In genomic region chr3:107356964-107357441, GRCm38 (mm10) we compare ENCODE assay signal across 9 mouse cellular contexts. TPM values are rescaled to one million over a fixed set of nuclear protein-coding genes. Genes with fewer than 3 reads are reported as not detected.
A peak's percentile ranks its signal among the peaks of the same experiment; 100 is the strongest.
DNase-seq lines count a peak whose midpoint lies in the region; ATAC-seq and TF ChIP-seq lines count a peak whose summit lies in the region.
"Had no signal": no experiment of that assay in that cellular context is flagged by ENCODE, and none has a peak within 500 bp of the region (broad histone marks: within the 10 kb centered on the region; RNA-seq: fewer than 3 reads in every experiment).

No protein-coding gene starts in this region.

- peak; percentile 96 for ATAC-seq in forebrain, embryonic 16.5 days
- ATAC-seq in lung, embryonic 14.5 days (ENCODE audit: insufficient read depth) = peak; percentile 95

- H3K27ac ChIP-seq in ES-Bruce4 (ENCODE audit: insufficient read depth, low read length) = 0 out of 2 replicates have a peak overlapping the region, but pooled peaks have one; percentile 4
- no peak overlapping the region for H3K27ac ChIP-seq in forebrain, embryonic 16.5 days (ENCODE audit: low read length)
- no peak overlapping the region for H3K27ac ChIP-seq in lung, embryonic 14.5 days (ENCODE audit: low read depth)
- H3K27ac ChIP-seq in olfactory bulb, adult 2 months (ENCODE audit: insufficient read depth, low read depth, low read length) = no peak overlapping the region
- H3K27ac ChIP-seq: macrophage had no signal

- H3K9ac ChIP-seq in ES-Bruce4 (ENCODE audit: low read depth, poor library complexity, severe bottlenecking) = peak overlapping the region; percentile 23; the same call in 1 of the 2 replicates
- H3K9ac ChIP-seq in forebrain, embryonic 16.5 days (replicated peaks; ENCODE audit: low read depth, low read length) = no peak overlapping the region
- peak overlapping the region; percentile 41 for H3K9ac ChIP-seq in lung, embryonic 14.5 days

- H3K9me3 ChIP-seq in ES-Bruce4 (replicated peaks; ENCODE audit: control insufficient read depth, insufficient read depth, low read length, poor library complexity, severe bottlenecking) = no peaks in the 10 kb centered on the region
- no peaks in the 10 kb centered on the region for H3K9me3 ChIP-seq in forebrain, embryonic 16.5 days (ENCODE audit: control insufficient read depth, low read length)
- no peaks in the 10 kb centered on the region for H3K9me3 ChIP-seq in lung, embryonic 14.5 days (ENCODE audit: low read depth, low read length)

- H3K27me3 ChIP-seq in ES-Bruce4 (ENCODE audit: control insufficient read depth, insufficient read depth, low read length, poor library complexity, severe bottlenecking) = no peaks in the 10 kb centered on the region
- H3K27me3 ChIP-seq in forebrain, embryonic 16.5 days (replicated peaks; ENCODE audit: control insufficient read depth, insufficient read depth, low read length) = peaks cover 4% of the 10 kb centered on the region; the same call in 1 of the 2 replicates
- peaks cover 3% of the 10 kb centered on the region for H3K27me3 ChIP-seq in lung, embryonic 14.5 days (ENCODE audit: insufficient read depth, low read length)

- TF ChIP-seq CTCF in ES-Bruce4 (IDR thresholded peaks at IDR 0.05; ENCODE audit: low read depth, low read length) = peak; percentile 74
- peak; percentile 81 for TF ChIP-seq CTCF in lung, embryonic 14.5 days (IDR thresholded peaks at IDR 0.05; ENCODE audit: low read depth)
- peak; percentile 67; the same call in 1 of the 2 replicates for TF ChIP-seq CTCF in olfactory bulb, adult 2 months (IDR thresholded peaks at IDR 0.05; ENCODE audit: insufficient read depth, low read depth, low read length)

- H3K36me3 ChIP-seq in ES-Bruce4 (ENCODE audit: control insufficient read depth, insufficient read depth, low read length, poor library complexity, severe bottlenecking) = no peaks in the 10 kb centered on the region
- H3K36me3 ChIP-seq in forebrain, embryonic 16.5 days (ENCODE audit: control insufficient read depth, insufficient read depth) = no peaks in the 10 kb centered on the region
- no peaks in the 10 kb centered on the region for H3K36me3 ChIP-seq in lung, embryonic 14.5 days (ENCODE audit: insufficient read depth)

- intact Hi-C loops in heart, postnatal 36 days (cut with DNase I) = loop anchor here (1.0 to 5.0 kb wide), 3 partner anchors 105 to 125 kb away; partner anchors contain the start of gene A630076J17Rik

- no peak for TF ChIP-seq EP300 in ES-Bruce4 (IDR thresholded peaks at IDR 0.05; ENCODE audit: insufficient read depth, low read depth, low read length)

- TF ChIP-seq POLR2A in ES-Bruce4 (IDR thresholded peaks at IDR 0.05; ENCODE audit: insufficient read depth, low read length) = no peak
- TF ChIP-seq POLR2A in olfactory bulb, adult 2 months (IDR thresholded peaks at IDR 0.05; ENCODE audit: insufficient read depth, low read depth, low read length) = no peak

- no peak overlapping the region for H3K4me2 ChIP-seq in forebrain, embryonic 16.5 days (ENCODE audit: low read length)
- H3K4me2 ChIP-seq in lung, embryonic 14.5 days = peak overlapping the region; percentile 47

- peaks cover 4% of the 10 kb centered on the region for H3K4me1 ChIP-seq in ES-Bruce4 (ENCODE audit: control insufficient read depth, insufficient read depth, low read length)
- H3K4me1 ChIP-seq in forebrain, embryonic 16.5 days (replicated peaks; ENCODE audit: control insufficient read depth, insufficient read depth, low read length) = no peaks in the 10 kb centered on the region; the same call in 1 of the 2 replicates
- H3K4me1 ChIP-seq in lung, embryonic 14.5 days (ENCODE audit: insufficient read depth) = no peaks in the 10 kb centered on the region
- H3K4me1 ChIP-seq in olfactory bulb, adult 2 months (ENCODE audit: control insufficient read depth, insufficient read depth, low read length) = peaks cover 2% of the 10 kb centered on the region; the same call in 1 of the 2 replicates

- H3K4me3 ChIP-seq in ES-Bruce4 (ENCODE audit: low read depth, low read length) = peak overlapping the region; percentile 8; the same call in 1 of the 2 replicates
- H3K4me3 ChIP-seq in forebrain, embryonic 16.5 days (replicated peaks; ENCODE audit: low read length) = no peak overlapping the region
- H3K4me3 ChIP-seq in lung, embryonic 14.5 days (ENCODE audit: low read depth, low read length) = no peak overlapping the region
- no peak overlapping the region for H3K4me3 ChIP-seq in olfactory bulb, adult 2 months (ENCODE audit: insufficient read depth, low read depth, low read length)

- WGBS in forebrain, embryonic 16.5 days = under 1% methylated on average over 11 of the region's 11 CpGs
- WGBS in lung, embryonic 14.5 days = 1% methylated on average over 11 of the region's 11 CpGs
- 1% methylated on average over 11 of the region's 11 CpGs for WGBS in olfactory bulb, adult 2 months

- DNase-seq in cerebellum, adult 11 months = peak; percentile 82
- peak; percentile 78 to 81 for DNase-seq in heart, postnatal 36 days
- DNase-seq in layer of hippocampus, adult 8-10 months (ENCODE audit: low spot score in 2 of 2) = peak; percentile 78 to 84
- DNase-seq in lung, embryonic 14.5 days = peak; percentile 89
- peak; percentile 73 for DNase-seq in thymus, postnatal 0 days (ENCODE audit: low spot score)

RNA-seq across cellular contexts. Expression of gene Rbm15, which starts 23.5 kb away (rescaled TPM):
- 51.7 and 53.0 TPM in 2 replicates for polyA plus RNA-seq in ES-Bruce4 (2011; ENCODE audit: insufficient read depth, insufficient read length, low read depth, missing spikeins)
- polyA plus RNA-seq in forebrain, embryonic 16.5 days (2015; fragmentation: Nextera tagmentation; extraction: Ambion mirVana) = 9.3 and 10.4 TPM in 2 replicates
- 10 to 100 TPM; 22.5 to 24.4 TPM for total RNA-seq in heart, postnatal 36 days (2021)
- 10 to 100 TPM; 26.1 to 29.9 (median 28.4) TPM for total RNA-seq in layer of hippocampus, adult 8-10 months (2022)
- 19.6 and 20.3 TPM in 2 replicates for polyA plus RNA-seq in lung, embryonic 14.5 days (2014; fragmentation: Nextera tagmentation; extraction: Ambion mirVana)
- 50.8 TPM in 1 of 2 replicates, not detected in the other for polyA plus RNA-seq in olfactory bulb, adult 2 months (2012; ENCODE audit: insufficient read depth, insufficient read length, low replicate concordance, missing spikeins)
- 16.3 and 20.3 TPM in 2 replicates for polyA plus RNA-seq in thymus, postnatal 0 days (2015; fragmentation: Nextera tagmentation; extraction: Ambion mirVana)
